ENCODE assay signal across 10 mouse cellular contexts in the genomic region with DNA sequence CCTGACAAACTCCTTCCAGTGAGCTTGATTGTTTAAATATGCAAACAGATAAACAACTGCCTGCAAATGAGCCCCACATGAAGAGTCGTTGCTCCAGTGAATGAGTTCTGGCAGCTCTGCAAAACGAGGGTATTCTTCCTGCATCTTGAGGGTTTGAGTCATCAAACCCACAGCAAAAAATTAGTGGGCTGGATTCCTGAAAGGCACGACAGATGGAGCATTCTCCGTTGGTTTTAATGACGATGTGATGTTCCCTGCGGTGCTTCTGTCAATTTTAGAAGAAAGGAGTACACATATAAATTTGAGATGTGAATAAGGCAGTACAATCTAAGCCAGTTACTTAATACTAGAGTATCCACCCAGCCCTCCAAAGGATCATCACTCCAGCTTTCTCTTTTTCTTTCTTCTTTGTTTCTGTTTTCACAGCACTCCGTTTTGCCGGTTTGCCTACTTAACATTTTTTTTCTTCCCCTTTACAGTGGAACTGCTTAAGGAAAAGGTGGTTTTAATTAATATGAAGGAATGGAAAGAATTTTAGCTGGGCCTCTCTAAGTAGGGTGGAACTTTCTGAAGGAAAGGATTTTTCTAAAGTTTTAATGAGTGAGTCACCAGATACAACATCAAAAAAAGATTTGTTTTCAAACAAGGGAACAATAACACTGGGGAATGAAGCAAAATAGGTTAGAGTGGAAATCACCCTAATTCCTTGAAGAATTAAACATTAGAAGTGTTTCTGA. TPM values are rescaled to one million over a fixed set of nuclear protein-coding genes. Genes with fewer than 3 reads are reported as not detected.
DNase-seq lines count a peak whose midpoint lies in the region; ATAC-seq lines count a peak whose summit lies in the region.
"Had no signal": no experiment of that assay in that cellular context is flagged by ENCODE, and none has a peak within 500 bp of the region (broad histone marks: within the 10 kb centered on the region; RNA-seq: fewer than 3 reads in every experiment).

No protein-coding gene starts in this region.

- H3K27ac ChIP-seq in heart, embryonic 11.5 days (ENCODE audit: low read depth, low read length), result no peak overlapping the region
- H3K27ac ChIP-seq: liver, embryonic 13.5 days had no signal

- no peak overlapping the region for H3K9ac ChIP-seq in heart, embryonic 11.5 days (ENCODE audit: low read depth, low read length)
- H3K9ac ChIP-seq: liver, embryonic 13.5 days had no signal

- DNase-seq in heart, adult 18-20 months, result peak; percentile 9
- DNase-seq in cerebellum, postnatal 10 days, result peak; percentile 66 to 67
- DNase-seq in frontal cortex, postnatal 10 days (ENCODE audit: low spot score in 2 of 2), result peak; percentile 10 to 12
- DNase-seq in left cerebral cortex, postnatal 4 days, result peak; percentile 13
- DNase-seq in telencephalon, adult 2 months (ENCODE audit: low read depth, low spot score), result peak; percentile 89
- DNase-seq in gastrocnemius, postnatal 25 days, result no peak
- no peak for DNase-seq in thymus, postnatal 25 days
- DNase-seq: liver, embryonic 13.5 days had no signal

- H3K4me1 ChIP-seq in heart, embryonic 11.5 days (ENCODE audit: control insufficient read depth, insufficient read depth, low read length), result no peaks in the 10 kb centered on the region
- H3K4me1 ChIP-seq: liver, embryonic 13.5 days had no signal

- no peaks in the 10 kb centered on the region for H3K36me3 ChIP-seq in heart, embryonic 11.5 days (ENCODE audit: control insufficient read depth, insufficient read depth, low read length)
- H3K36me3 ChIP-seq: liver, embryonic 13.5 days had no signal

- ATAC-seq in heart, embryonic 11.5 days (replicated peaks; ENCODE audit: insufficient number of reproducible peaks, low FRiP score, low TSS enrichment), result no peak

- WGBS in heart, embryonic 11.5 days (ENCODE audit: insufficient replicate concordance), result 31% methylated on average over 8 of the region's 8 CpGs

- H3K4me3 ChIP-seq in heart, embryonic 11.5 days (ENCODE audit: low read depth, low read length), result no peak overlapping the region

- no peaks in the 10 kb centered on the region for H3K27me3 ChIP-seq in heart, embryonic 11.5 days (ENCODE audit: control insufficient read depth, insufficient read depth, low read length)

- intact Hi-C loops in left cerebral cortex, postnatal 4 days (cut with DNase I), result no loop called here

- H3K4me2 ChIP-seq in heart, embryonic 11.5 days, result no peak overlapping the region

- no peaks in the 10 kb centered on the region for H3K9me3 ChIP-seq in heart, embryonic 11.5 days (replicated peaks; ENCODE audit: control insufficient read depth, low read length)

RNA-seq across cellular contexts. Expression of a gene that starts 1.1 kb away (rescaled TPM):
- total RNA-seq in heart, adult 18-20 months (2021), result under 1 TPM; 0.35 to 0.62 TPM
- polyA plus RNA-seq in heart, embryonic 11.5 days (2014; fragmentation: Nextera tagmentation; extraction: Ambion mirVana), result 2.4 and 3.6 TPM in 2 replicates
- total RNA-seq in left cerebral cortex, postnatal 4 days (2021), result 1 to 10 TPM; 1.3 to 1.5 TPM
- total RNA-seq in gastrocnemius, postnatal 25 days (2021), result under 1 TPM; 0.43 to 0.78 TPM
- polyA plus RNA-seq: C2C12 had no signal

Comparison
In these comparisons a context has a peak if more than half of its experiments do, and no peak if none do; other contexts are left out.
1. DNase-seq: peak in heart, adult 18-20 months (2 of 2), cerebellum, postnatal 10 days (2 of 2), frontal cortex, postnatal 10 days (2 of 2), left cerebral cortex, postnatal 4 days (single experiment) and telencephalon, adult 2 months (single experiment); none in gastrocnemius, postnatal 25 days (single experiment) and thymus, postnatal 25 days (single experiment).